Mouse (Mus musculus): ENCODE data around the gene Hhat. TPM values are rescaled to one million over a fixed set of nuclear protein-coding genes. Genes with fewer than 3 reads are reported as not detected.

The Hhat gene
- polyA plus RNA-seq, 1 experiment, result not detected

GRCm38 (mm10) chr1:192564691-192565090 lies 206.3 kb downstream of the Hhat start:
- TF ChIP-seq CTCF (IDR thresholded peaks at IDR 0.05; ENCODE audit: insufficient read depth, low read depth, low read length) (no peak), POLR2A (IDR thresholded peaks at IDR 0.05; ENCODE audit: insufficient read depth, low read depth, low read length) (no peak)
- Histone ChIP-seq H3K4me1 (ENCODE audit: control insufficient read depth, insufficient read depth, low read length) (no peaks in the 10 kb centered on the region), H3K4me3 (ENCODE audit: insufficient read depth, low read depth, low read length) (no peak overlapping the region), H3K27ac (ENCODE audit: insufficient read depth, low read depth, low read length) (no peak overlapping the region)

- Histone ChIP-seq H3K27ac (ENCODE audit: insufficient read depth, low read depth, low read length) (no peak overlapping the region), H3K4me3 (ENCODE audit: insufficient read depth, low read depth, low read length) (no peak overlapping the region), H3K4me1 (ENCODE audit: control insufficient read depth, insufficient read depth, low read length) (peaks cover 9% of the 10 kb centered on the region)
- no peak for TF ChIP-seq POLR2A (IDR thresholded peaks at IDR 0.05; ENCODE audit: insufficient read depth, low read depth, low read length)
- no peak for TF ChIP-seq CTCF (IDR thresholded peaks at IDR 0.05; ENCODE audit: insufficient read depth, low read depth, low read length)
- WGBS, result 100% methylated on average over 1 of the region's 1 CpGs
Measured at GRCm38 (mm10) chr1:192559341-192559740, 211.7 kb downstream of the Hhat start.

GRCm38 (mm10) chr1:192557978-192558594 lies 212.9 kb downstream of the Hhat start:
- no peak overlapping the region for H3K4me3 ChIP-seq (ENCODE audit: insufficient read depth, low read depth, low read length)
- 59% methylated on average over 5 of the region's 5 CpGs for WGBS
- no peak overlapping the region for H3K27ac ChIP-seq (ENCODE audit: insufficient read depth, low read depth, low read length)
- TF ChIP-seq POLR2A (IDR thresholded peaks at IDR 0.05; ENCODE audit: insufficient read depth, low read depth, low read length) (no peak), CTCF (IDR thresholded peaks at IDR 0.05; ENCODE audit: insufficient read depth, low read depth, low read length) (no peak)
- peaks cover 9% of the 10 kb centered on the region for H3K4me1 ChIP-seq (ENCODE audit: control insufficient read depth, insufficient read depth, low read length)

- TF ChIP-seq CTCF (IDR thresholded peaks at IDR 0.05; ENCODE audit: insufficient read depth, low read depth, low read length) (no peak), POLR2A (IDR thresholded peaks at IDR 0.05; ENCODE audit: insufficient read depth, low read depth, low read length) (no peak)
- 59% methylated on average over 4 of the region's 4 CpGs for WGBS
- H3K4me1 ChIP-seq (ENCODE audit: control insufficient read depth, insufficient read depth, low read length), result peaks cover 9% of the 10 kb centered on the region
- H3K4me3 ChIP-seq (ENCODE audit: insufficient read depth, low read depth, low read length), result no peak overlapping the region
- H3K27ac ChIP-seq (ENCODE audit: insufficient read depth, low read depth, low read length), result no peak overlapping the region
Measured at GRCm38 (mm10) chr1:192555516-192555915, 215.5 kb downstream of the Hhat start.

- no peak for TF ChIP-seq CTCF (IDR thresholded peaks at IDR 0.05; ENCODE audit: insufficient read depth, low read depth, low read length)
- TF ChIP-seq POLR2A (IDR thresholded peaks at IDR 0.05; ENCODE audit: insufficient read depth, low read depth, low read length), result no peak
- no peak overlapping the region for H3K27ac ChIP-seq (ENCODE audit: insufficient read depth, low read depth, low read length)
- H3K4me1 ChIP-seq (ENCODE audit: control insufficient read depth, insufficient read depth, low read length), result peaks cover 5% of the 10 kb centered on the region
- 94% methylated on average over 3 of the region's 3 CpGs for WGBS
- no peak overlapping the region for H3K4me3 ChIP-seq (ENCODE audit: insufficient read depth, low read depth, low read length)
Measured at GRCm38 (mm10) chr1:192550561-192550960, 220.5 kb downstream of the Hhat start.

GRCm38 (mm10) chr1:192546843-192547242 lies 224.2 kb downstream of the Hhat start:
- Histone ChIP-seq H3K27ac (ENCODE audit: insufficient read depth, low read depth, low read length) (no peak overlapping the region), H3K4me3 (ENCODE audit: insufficient read depth, low read depth, low read length) (no peak overlapping the region), H3K4me1 (ENCODE audit: control insufficient read depth, insufficient read depth, low read length) (peaks cover 5% of the 10 kb centered on the region)
- WGBS, result 35% methylated on average over 1 of the region's 1 CpGs
- no peak for TF ChIP-seq POLR2A (IDR thresholded peaks at IDR 0.05; ENCODE audit: insufficient read depth, low read depth, low read length)
- no peak for TF ChIP-seq CTCF (IDR thresholded peaks at IDR 0.05; ENCODE audit: insufficient read depth, low read depth, low read length)

GRCm38 (mm10) chr1:192544901-192545300 lies 226.1 kb downstream of the Hhat start:
- Histone ChIP-seq H3K4me1 (ENCODE audit: control insufficient read depth, insufficient read depth, low read length) (peaks cover 5% of the 10 kb centered on the region), H3K4me3 (ENCODE audit: insufficient read depth, low read depth, low read length) (no peak overlapping the region), H3K27ac (ENCODE audit: insufficient read depth, low read depth, low read length) (no peak overlapping the region)
- 77% methylated on average over 7 of the region's 7 CpGs for WGBS
- no peak for TF ChIP-seq POLR2A (IDR thresholded peaks at IDR 0.05; ENCODE audit: insufficient read depth, low read depth, low read length)
- TF ChIP-seq CTCF (IDR thresholded peaks at IDR 0.05; ENCODE audit: insufficient read depth, low read depth, low read length), result no peak

GRCm38 (mm10) chr1:192544091-192544490 lies 226.9 kb downstream of the Hhat start:
- 71% methylated on average over 9 of the region's 9 CpGs for WGBS

GRCm38 (mm10) chr1:192543686-192544085 lies 227.3 kb downstream of the Hhat start:
- Histone ChIP-seq H3K4me3 (ENCODE audit: insufficient read depth, low read depth, low read length) (no peak overlapping the region), H3K4me1 (ENCODE audit: control insufficient read depth, insufficient read depth, low read length) (peaks cover 5% of the 10 kb centered on the region), H3K27ac (ENCODE audit: insufficient read depth, low read depth, low read length) (no peak overlapping the region)
- 94% methylated on average over 4 of the region's 4 CpGs for WGBS
- TF ChIP-seq CTCF (IDR thresholded peaks at IDR 0.05; ENCODE audit: insufficient read depth, low read depth, low read length) (no peak), POLR2A (IDR thresholded peaks at IDR 0.05; ENCODE audit: insufficient read depth, low read depth, low read length) (no peak)

More at GRCm38 (mm10) chr1:192544091-192544490, 226.9 kb downstream of the Hhat start:
- Histone ChIP-seq H3K4me1 (ENCODE audit: control insufficient read depth, insufficient read depth, low read length) (peaks cover 5% of the 10 kb centered on the region), H3K4me3 (ENCODE audit: insufficient read depth, low read depth, low read length) (no peak overlapping the region), H3K27ac (ENCODE audit: insufficient read depth, low read depth, low read length) (no peak overlapping the region)
- no peak for TF ChIP-seq CTCF (IDR thresholded peaks at IDR 0.05; ENCODE audit: insufficient read depth, low read depth, low read length)
- no peak for TF ChIP-seq POLR2A (IDR thresholded peaks at IDR 0.05; ENCODE audit: insufficient read depth, low read depth, low read length)

All from olfactory bulb, adult 2 months (tissue).